Mouse (Mus musculus) neural tube, embryonic 14.5 days (tissue): ENCODE results near the gene Vmn1r42. TPM values are rescaled to one million over a fixed set of nuclear protein-coding genes. Genes with fewer than 3 reads are reported as not detected.
"Not testable (repeated sequence)": the region's sequence is repeated elsewhere in the genome, so short reads cannot be mapped to it uniquely, and the experiment has no call there.

Source experiments
- ATAC-seq: fragments of 200-750 bp; cut with Nextera tagmentation; 2 replicates; pipeline ENCODE4 v1.8.0; 2017; ENCODE audit warnings: low read depth, mild to moderate bottlenecking, moderate TSS enrichment, moderate library complexity
- H3K27ac ChIP-seq: fragments of 300-500 bp; sonication (generic); 2 replicates; pipeline ENCODE4 v1.5.1; 2014; ENCODE audit warnings: low read depth, mild to moderate bottlenecking, control low read depth, low read length, moderate library complexity, mixed read lengths
- H3K27me3 ChIP-seq: fragments of 300-500 bp; sonication (generic); 2 replicates; pipeline ENCODE4 v1.6.1; 2014; ENCODE audit warnings: low read length; ENCODE audit not compliant: control insufficient read depth, insufficient read depth
- H3K36me3 ChIP-seq: fragments of 300-500 bp; sonication (generic); 2 replicates; pipeline ENCODE4 v1.6.1; 2014; ENCODE audit warnings: low read length, mixed read lengths; ENCODE audit not compliant: control insufficient read depth, insufficient read depth
- H3K4me1 ChIP-seq: fragments of 300-500 bp; sonication (generic); 2 replicates; pipeline ENCODE4 v1.6.1; 2014; ENCODE audit warnings: low read length; ENCODE audit not compliant: control insufficient read depth, insufficient read depth
- H3K4me2 ChIP-seq: fragments of 300-500 bp; sonication (generic); 2 replicates; pipeline ENCODE4 v1.6.1; 2014; ENCODE audit warnings: mild to moderate bottlenecking, low read depth, low read length, control low read depth
- H3K4me3 ChIP-seq: fragments of 300-500 bp; sonication (generic); 2 replicates; pipeline ENCODE4 v1.5.1; 2014; ENCODE audit warnings: low read depth, low read length, control low read depth, mixed read lengths
- H3K9ac ChIP-seq: fragments of 300-500 bp; sonication (generic); replicated peaks from 2 replicates; pipeline ENCODE4 v1.6.1; 2014; ENCODE audit warnings: low read depth, mild to moderate bottlenecking, control low read depth, low read length, mixed read lengths
- H3K9me3 ChIP-seq: fragments of 300-500 bp; sonication (generic); 2 replicates; pipeline ENCODE4 v1.6.1; 2016; ENCODE audit warnings: low read length; ENCODE audit not compliant: control insufficient read depth
- WGBS: fragments of 180-500 bp; shearing (Covaris S2); extraction: QIAGEN DNeasy Blood & Tissue Kit; methylation state at CpG from one replicate; pipeline ENCODE4 v1.1.7; 2014; 5-methylcytosine and 5-hydroxymethylcytosine counted together
- polyA plus RNA-seq: library from polyadenylated mRNA; unstranded; fragments of >200 nt; fragmentation: Nextera tagmentation; extraction: Ambion mirVana; gene quantifications from 2 replicates; pipeline ENCODE4 v1.2.1, GENCODE M21; 2014

Vmn1r42 gene
- polyA plus RNA-seq = not detected in 2 replicates

DNA sequence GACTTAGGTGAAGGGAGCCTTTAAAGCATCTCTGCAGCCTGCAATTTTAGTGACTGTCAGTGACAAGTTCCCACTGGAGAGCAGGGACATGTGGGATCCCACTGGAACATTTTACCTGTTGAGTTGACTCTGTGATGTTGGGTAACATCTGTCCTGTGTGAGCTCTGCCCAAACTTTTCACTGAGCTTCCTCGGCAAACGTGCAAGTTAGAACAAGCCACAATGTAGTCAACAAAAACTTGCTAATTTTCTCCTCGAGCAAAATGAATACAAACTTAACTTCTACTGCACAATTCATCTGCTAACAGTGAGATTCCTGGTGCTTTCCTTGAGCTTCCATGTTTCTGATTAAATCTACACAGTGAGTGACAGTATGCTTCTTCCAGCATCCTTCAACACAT lies at the start of gene Vmn1r42, which contains the start of gene Vmn1r43:
Gene Vmn1r42, minus strand, starts transcription at position 101 of the 400 bp plus-strand sequence.
Gene Vmn1r43, minus strand, starts transcription at position 101 of the 400 bp plus-strand sequence.
- not testable (repeated sequence) for H3K27me3 ChIP-seq

DNA sequence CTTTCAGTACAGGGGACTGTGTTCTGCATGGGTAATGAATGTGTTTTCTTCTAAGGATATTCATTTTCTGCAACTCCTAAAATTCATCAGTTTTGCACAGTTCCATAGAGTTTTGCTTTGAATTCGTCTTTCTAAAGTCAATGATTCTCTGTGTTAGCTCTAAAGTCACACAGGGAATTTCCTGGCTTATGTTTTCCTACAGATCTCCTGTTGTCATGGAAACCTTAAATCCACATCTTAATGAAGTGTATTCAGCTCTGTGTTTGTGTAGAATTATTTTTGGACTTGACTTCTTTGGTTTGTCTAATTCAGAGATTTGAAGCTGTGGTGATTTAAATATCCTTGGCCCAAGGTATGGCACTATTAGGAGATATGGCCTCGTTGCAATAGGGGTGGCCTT lies 7.6 kb upstream of the Vmn1r42 start:
- WGBS = 65% methylated on average over 2 of the region's 2 CpGs

More for the DNA sequence above, at the start of gene Vmn1r42, which contains the start of gene Vmn1r43:
- not testable (repeated sequence) for H3K9ac ChIP-seq, ATAC-seq, H3K27ac ChIP-seq, H3K4me3 ChIP-seq, H3K36me3 ChIP-seq, H3K9me3 ChIP-seq, H3K4me1 ChIP-seq, H3K4me2 ChIP-seq
- WGBS = 85% methylated on average over 3 of the region's 3 CpGs

DNA sequence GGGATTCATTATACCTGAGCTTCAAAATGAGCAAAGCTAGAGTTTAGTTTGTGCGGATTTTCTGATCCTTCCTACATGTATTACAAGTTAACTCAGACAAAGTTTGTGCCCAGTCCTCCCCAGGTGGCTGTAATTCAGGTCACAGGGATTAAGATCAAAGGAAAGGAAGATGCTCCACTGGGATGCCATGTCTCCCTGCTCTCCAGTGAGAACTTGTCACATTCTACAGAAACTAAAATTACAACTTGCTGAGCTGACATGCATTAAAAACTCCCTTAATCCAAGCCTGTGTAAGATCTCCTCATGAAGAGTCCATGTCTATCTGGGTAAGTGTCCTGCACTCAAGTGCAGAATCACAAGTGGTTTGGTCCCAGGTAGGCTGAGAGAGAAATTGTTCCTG lies 7.1 kb upstream of the Vmn1r42 start, which contains the start of gene Vmn1r44:
Gene Vmn1r44, plus strand, starts transcription at position 301 of the 400 bp plus-strand sequence.
- no peak within 1 kb of the TSS for H3K9ac ChIP-seq
- H3K27ac ChIP-seq = no peak within 1 kb of the TSS
- no peaks in the 10 kb centered on the region; the same call in 1 of the 2 replicates for H3K9me3 ChIP-seq
- no peak within 1 kb of the TSS for H3K4me3 ChIP-seq
- H3K36me3 ChIP-seq = no peaks in the 10 kb centered on the region
- H3K27me3 ChIP-seq = no peaks in the 10 kb centered on the region
- no peak for ATAC-seq
- no peak within 1 kb of the TSS for H3K4me2 ChIP-seq
- no peaks in the 10 kb centered on the region for H3K4me1 ChIP-seq
- WGBS = 84% methylated on average over 1 of the region's 1 CpGs

More for the DNA sequence above, 7.6 kb upstream of the Vmn1r42 start:
- ATAC-seq = no peak
- no peak overlapping the region for H3K4me2 ChIP-seq
- H3K27ac ChIP-seq = no peak overlapping the region
- H3K9ac ChIP-seq = no peak overlapping the region
- no peak overlapping the region for H3K4me3 ChIP-seq
- no peaks in the 10 kb centered on the region for H3K36me3 ChIP-seq
- no peaks in the 10 kb centered on the region for H3K4me1 ChIP-seq
- H3K27me3 ChIP-seq = no peaks in the 10 kb centered on the region
- H3K9me3 ChIP-seq = no peaks in the 10 kb centered on the region; the same call in 1 of the 2 replicates

DNA sequence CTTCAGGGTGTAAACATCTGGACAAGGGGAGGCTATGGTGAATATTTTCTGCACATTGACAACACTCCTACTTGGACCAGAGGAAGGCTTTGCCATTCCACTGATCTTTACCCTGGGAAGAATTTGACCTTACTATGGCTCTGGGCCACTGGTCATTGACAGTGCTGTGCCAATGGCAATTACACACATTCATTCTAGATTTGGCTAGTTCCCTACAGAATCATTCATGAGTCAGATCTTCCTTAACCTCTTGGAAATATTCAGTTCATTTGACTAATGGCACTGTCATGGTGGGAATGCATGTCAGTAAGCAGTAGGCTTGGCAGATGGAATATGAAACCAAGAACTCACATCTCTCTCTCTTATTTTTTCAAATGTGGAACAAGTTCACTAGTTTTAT lies 4.7 kb upstream of the Vmn1r42 start:
- no peaks in the 10 kb centered on the region for H3K4me1 ChIP-seq
- no peak overlapping the region for H3K27ac ChIP-seq

DNA sequence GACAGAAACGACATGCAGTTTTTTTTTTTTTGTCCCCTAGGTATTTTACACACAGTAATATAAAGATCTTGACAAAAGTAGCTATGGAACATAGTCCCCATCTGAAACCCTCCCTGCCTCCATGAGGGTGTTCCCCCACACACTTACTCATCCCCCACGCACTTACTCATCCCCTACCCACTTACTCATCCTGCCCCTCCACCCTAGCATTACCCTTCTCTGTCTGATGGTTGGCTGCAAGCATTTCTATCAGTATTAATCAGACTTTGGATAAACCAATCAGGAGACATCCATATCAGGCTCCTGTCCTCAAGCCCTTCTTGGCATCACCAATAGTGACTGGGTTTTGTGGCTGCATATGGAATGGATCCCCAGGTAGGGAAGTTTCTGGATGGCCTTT lies 750 bp upstream of the Vmn1r42 start:
- Histone ChIP-seq H3K4me1 (no peaks in the 10 kb centered on the region), H3K4me2 (no peak overlapping the region), H3K36me3 (no peaks in the 10 kb centered on the region), H3K9me3 (no peaks in the 10 kb centered on the region), H3K27me3 (no peaks in the 10 kb centered on the region), H3K4me3 (no peak overlapping the region), H3K27ac (no peak overlapping the region), H3K9ac (no peak overlapping the region)
- 83% methylated on average over 2 of the region's 2 CpGs for WGBS
- no peak for ATAC-seq

More for the DNA sequence above, 4.7 kb upstream of the Vmn1r42 start:
- Histone ChIP-seq H3K4me2 (no peak overlapping the region), H3K9ac (no peak overlapping the region), H3K9me3 (no peaks in the 10 kb centered on the region; the same call in 1 of the 2 replicates), H3K36me3 (no peaks in the 10 kb centered on the region), H3K4me3 (no peak overlapping the region), H3K27me3 (no peaks in the 10 kb centered on the region)
- ATAC-seq = no peak

DNA sequence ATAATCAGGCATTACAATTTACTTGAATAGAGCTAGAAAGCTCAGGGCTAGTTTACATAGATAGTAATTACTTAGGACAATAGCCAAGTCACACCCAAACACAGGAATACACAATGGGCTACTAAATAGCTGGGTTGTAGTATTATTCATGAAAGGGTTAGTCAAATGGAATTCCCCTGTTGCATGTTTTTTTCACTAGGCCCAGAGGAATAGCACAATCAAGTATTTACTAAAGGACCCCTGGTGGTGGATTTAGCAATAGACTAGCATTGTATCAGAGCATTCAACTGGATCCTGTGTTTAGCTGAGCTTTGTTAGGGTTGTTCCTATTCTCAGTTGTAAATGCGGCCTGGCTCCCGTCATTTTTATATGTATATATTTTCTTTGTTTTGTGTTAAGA lies 8.2 kb downstream of the Vmn1r42 start:
- H3K4me1 ChIP-seq = no peaks in the 10 kb centered on the region
- 96% methylated on average over 2 of the region's 2 CpGs for WGBS
- H3K27ac ChIP-seq = no peak overlapping the region
- H3K36me3 ChIP-seq = no peaks in the 10 kb centered on the region
- no peaks in the 10 kb centered on the region; the same call in 1 of the 2 replicates for H3K9me3 ChIP-seq
- no peak overlapping the region for H3K9ac ChIP-seq
- H3K4me3 ChIP-seq = no peak overlapping the region
- no peaks in the 10 kb centered on the region for H3K27me3 ChIP-seq
- no peak for ATAC-seq
- H3K4me2 ChIP-seq = no peak overlapping the region

DNA sequence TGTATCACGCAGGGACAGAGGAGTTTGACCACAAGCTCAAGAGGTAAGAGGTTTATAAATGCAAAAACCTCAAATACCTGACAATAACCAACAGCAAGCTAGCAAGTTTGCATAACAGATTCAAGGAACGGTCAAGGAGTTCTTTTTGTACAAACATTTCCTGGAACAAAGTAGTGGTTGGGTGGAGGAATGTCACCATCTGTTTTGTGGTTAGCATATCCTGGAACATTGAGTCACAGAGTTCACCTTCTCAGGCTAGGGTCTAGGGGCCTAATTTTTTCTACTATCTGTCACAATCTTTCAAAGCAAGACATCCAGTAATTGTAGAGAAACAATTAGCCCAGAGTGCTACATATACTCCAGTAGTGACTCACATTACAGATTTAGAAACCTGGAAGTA lies 8.9 kb downstream of the Vmn1r42 start:
- no peak overlapping the region for H3K27ac ChIP-seq
- no peaks in the 10 kb centered on the region for H3K36me3 ChIP-seq
- no peak overlapping the region for H3K4me3 ChIP-seq
- no peak overlapping the region for H3K9ac ChIP-seq
- no peaks in the 10 kb centered on the region for H3K27me3 ChIP-seq
- no peak overlapping the region for H3K4me2 ChIP-seq
- H3K9me3 ChIP-seq = no peaks in the 10 kb centered on the region; the same call in 1 of the 2 replicates
- no peaks in the 10 kb centered on the region for H3K4me1 ChIP-seq
- WGBS = 97% methylated on average over 2 of the region's 2 CpGs
- ATAC-seq = no peak

DNA sequence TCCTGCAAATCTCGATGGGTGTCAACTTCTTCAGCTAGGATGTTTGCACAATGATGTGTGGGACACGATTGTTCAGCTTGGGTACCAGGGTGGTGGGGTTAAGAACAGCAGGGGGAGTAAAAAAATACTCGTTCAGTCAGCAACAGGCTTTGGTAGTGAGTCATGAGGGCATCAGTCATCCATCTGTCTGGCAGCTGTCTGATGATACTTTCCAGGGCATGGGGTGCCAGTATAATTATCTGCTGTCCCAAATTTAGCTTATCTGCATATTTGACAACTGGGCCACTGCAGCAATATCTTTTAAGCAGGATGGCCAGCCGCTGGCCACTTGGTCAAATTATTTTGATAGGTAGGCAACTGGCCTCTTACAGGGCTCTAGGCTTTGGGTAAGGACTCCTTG lies 12.4 kb downstream of the Vmn1r42 start:
- no peak for ATAC-seq
- 75% methylated on average over 4 of the region's 4 CpGs for WGBS

DNA sequence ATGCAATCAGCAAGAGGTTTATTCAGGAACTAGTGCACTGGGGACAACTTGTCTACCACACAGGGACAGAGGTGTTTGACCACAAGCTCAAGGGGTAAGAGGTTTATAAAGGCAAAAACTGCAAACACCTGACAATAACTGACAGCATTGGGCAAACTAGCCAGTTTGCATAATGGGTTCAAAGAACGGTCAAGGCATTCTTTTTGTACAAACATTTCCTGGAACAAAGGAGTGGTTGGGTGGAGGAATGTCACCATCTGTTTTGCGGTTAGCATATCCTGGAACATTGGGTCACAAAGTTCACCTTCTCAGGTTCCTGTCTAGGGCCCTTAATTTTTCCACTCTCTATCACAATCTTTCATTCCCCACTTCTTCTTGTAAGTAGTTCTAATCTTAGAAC lies 16.4 kb downstream of the Vmn1r42 start:
- Histone ChIP-seq H3K4me1 (no peaks in the 10 kb centered on the region), H3K27me3 (no peaks in the 10 kb centered on the region), H3K27ac (no peak overlapping the region), H3K36me3 (no peaks in the 10 kb centered on the region), H3K9me3 (no peaks in the 10 kb centered on the region; the same call in 1 of the 2 replicates), H3K9ac (no peak overlapping the region), H3K4me2 (no peak overlapping the region), H3K4me3 (no peak overlapping the region)
- ATAC-seq = no peak
- 93% methylated on average over 2 of the region's 2 CpGs for WGBS

More for the DNA sequence above, 12.4 kb downstream of the Vmn1r42 start:
- Histone ChIP-seq H3K36me3 (no peaks in the 10 kb centered on the region), H3K4me1 (no peaks in the 10 kb centered on the region), H3K27me3 (no peaks in the 10 kb centered on the region), H3K9ac (no peak overlapping the region), H3K27ac (no peak overlapping the region), H3K4me3 (no peak overlapping the region), H3K4me2 (no peak overlapping the region), H3K9me3 (no peaks in the 10 kb centered on the region; the same call in 1 of the 2 replicates)
